Mouse (Mus musculus): ENCODE measurements at regions not wholly inside any gene's neighbourhood (a gene's known extent, or its start where the extent isn't known, plus 50 kb on each side); places are given as distances from the start of the nearest gene placed in this dataset.

DNA sequence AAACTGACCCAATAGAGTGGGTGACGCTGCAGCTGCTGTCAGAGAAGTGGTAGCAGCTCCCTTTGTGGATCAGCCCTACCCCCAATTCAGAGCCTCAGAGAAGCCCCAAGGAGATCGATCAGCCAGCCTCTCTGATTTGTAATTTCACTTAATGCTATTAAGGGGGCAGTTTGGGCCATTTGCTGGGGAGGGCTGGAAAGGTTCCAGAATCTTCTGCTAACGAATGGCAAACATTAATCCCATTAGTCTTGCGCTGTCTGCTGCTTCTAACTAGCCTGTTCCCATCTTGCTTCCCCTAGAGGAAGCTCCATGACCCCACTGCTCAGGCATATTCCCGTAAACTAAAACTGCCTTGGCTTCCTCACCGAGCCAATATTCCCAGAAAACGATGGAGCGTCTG is 59.9 kb upstream of the Lrrn2 start:
- H3K27me3 ChIP-seq (replicated peaks; ENCODE audit: control insufficient read depth, insufficient read depth, low read length) = no peaks in the 10 kb centered on the region
- 42% methylated on average over 8 of the region's 8 CpGs for WGBS
- no peak overlapping the region for H3K9ac ChIP-seq (ENCODE audit: low read depth, low read length)
- ATAC-seq (ENCODE audit: low read depth) = 0 out of 2 replicates have a peak, but pooled peaks have one; percentile 22
- H3K9me3 ChIP-seq (ENCODE audit: control insufficient read depth, low read length) = no peaks in the 10 kb centered on the region
- H3K27ac ChIP-seq (replicated peaks; ENCODE audit: low read depth, low read length) = no peak overlapping the region
- no peak for DNase-seq (ENCODE audit: low spot score)
- no peak overlapping the region for H3K4me2 ChIP-seq (ENCODE audit: low read depth, low read length)
- H3K4me3 ChIP-seq (ENCODE audit: low read depth, low read length) = no peak overlapping the region
- no peaks in the 10 kb centered on the region for H3K4me1 ChIP-seq (ENCODE audit: control insufficient read depth, insufficient read depth, low read length)
- no peaks in the 10 kb centered on the region for H3K36me3 ChIP-seq (ENCODE audit: control insufficient read depth, insufficient read depth, low read length)

DNA sequence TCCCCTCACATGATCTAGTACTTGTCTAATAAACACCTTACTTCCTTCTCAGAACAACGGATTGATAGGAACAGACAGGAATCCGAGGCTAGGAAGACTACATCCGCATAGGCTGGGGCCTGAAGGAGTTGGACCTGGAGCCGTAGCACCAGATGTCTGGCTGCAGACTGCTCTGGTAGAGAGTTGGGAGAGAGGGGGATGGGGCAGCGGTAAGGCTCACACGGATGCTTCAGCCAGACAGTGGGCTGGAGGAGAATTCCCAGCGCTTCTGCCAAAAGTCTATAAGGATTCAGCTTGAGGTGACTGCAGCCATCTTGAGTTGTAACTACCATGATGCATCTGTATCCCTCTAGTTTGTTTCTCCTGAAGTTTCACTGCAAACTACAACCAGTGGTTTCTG is 61.8 kb upstream of the Lrrn2 start:
- Histone ChIP-seq H3K27ac (replicated peaks; ENCODE audit: low read depth, low read length) (no peak overlapping the region), H3K4me2 (ENCODE audit: low read depth, low read length) (no peak overlapping the region), H3K4me1 (ENCODE audit: control insufficient read depth, insufficient read depth, low read length) (no peaks in the 10 kb centered on the region), H3K9ac (ENCODE audit: low read depth, low read length) (no peak overlapping the region), H3K9me3 (ENCODE audit: control insufficient read depth, low read length) (no peaks in the 10 kb centered on the region), H3K4me3 (ENCODE audit: low read depth, low read length) (no peak overlapping the region), H3K27me3 (replicated peaks; ENCODE audit: control insufficient read depth, insufficient read depth, low read length) (no peaks in the 10 kb centered on the region), H3K36me3 (ENCODE audit: control insufficient read depth, insufficient read depth, low read length) (no peaks in the 10 kb centered on the region)
- WGBS = 53% methylated on average over 7 of the region's 7 CpGs
- no peak for DNase-seq (ENCODE audit: low spot score)
- ATAC-seq (ENCODE audit: low read depth) = no peak

DNA sequence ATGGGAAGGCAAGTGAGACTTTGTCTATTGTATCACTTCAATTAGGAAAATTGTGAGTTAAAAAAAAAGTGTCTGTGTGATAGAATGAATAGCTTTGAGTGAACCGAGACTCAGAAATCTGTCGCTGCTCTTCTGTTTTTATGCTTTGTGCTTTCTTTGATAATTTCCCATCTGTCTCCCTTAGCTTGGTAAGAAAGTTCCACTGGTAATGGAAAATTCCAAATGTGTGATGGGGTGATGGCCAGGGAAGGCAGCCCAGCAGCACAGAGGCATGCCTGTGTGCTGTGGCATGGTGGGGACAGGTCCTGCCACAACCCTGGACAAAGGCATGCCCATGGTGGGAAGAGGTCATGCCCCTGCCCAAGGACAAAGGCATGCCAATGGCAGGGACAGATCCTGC is 62.7 kb upstream of the Lrrn2 start:
- Histone ChIP-seq H3K27ac (replicated peaks; ENCODE audit: low read depth, low read length) (no peak overlapping the region), H3K4me1 (ENCODE audit: control insufficient read depth, insufficient read depth, low read length) (no peaks in the 10 kb centered on the region), H3K4me3 (ENCODE audit: low read depth, low read length) (no peak overlapping the region), H3K4me2 (ENCODE audit: low read depth, low read length) (no peak overlapping the region), H3K9me3 (ENCODE audit: control insufficient read depth, low read length) (no peaks in the 10 kb centered on the region), H3K9ac (ENCODE audit: low read depth, low read length) (no peak overlapping the region), H3K36me3 (ENCODE audit: control insufficient read depth, insufficient read depth, low read length) (no peaks in the 10 kb centered on the region), H3K27me3 (replicated peaks; ENCODE audit: control insufficient read depth, insufficient read depth, low read length) (no peaks in the 10 kb centered on the region)
- whole genome bisulfite sequencing = 74% methylated on average over 2 of the region's 2 CpGs
- no peak for ATAC-seq (ENCODE audit: low read depth)
- no peak for DNase-seq (ENCODE audit: low spot score)

DNA sequence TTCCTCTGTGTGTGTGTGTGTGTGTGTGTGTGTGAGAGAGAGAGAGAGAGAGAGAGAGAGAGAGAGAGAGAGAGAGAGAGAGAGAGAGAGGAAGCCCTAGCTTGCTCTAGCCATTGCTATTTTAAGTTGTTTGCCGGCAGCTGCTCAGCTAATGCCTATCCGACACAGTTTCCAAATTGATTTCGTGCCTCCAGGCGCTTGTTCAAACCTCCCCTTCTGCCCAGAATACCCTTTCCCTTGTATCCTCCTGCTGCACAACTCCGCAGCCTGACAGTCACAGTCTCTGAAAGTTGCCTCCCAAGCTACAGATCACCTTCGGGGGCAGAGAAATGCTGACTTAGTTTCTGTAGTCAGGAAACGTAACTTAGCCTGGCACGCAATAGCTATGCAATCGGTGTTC is 63.9 kb upstream of the Nfasc start:
- H3K27ac ChIP-seq (replicated peaks; ENCODE audit: low read depth, low read length) = no peak overlapping the region
- no peaks in the 10 kb centered on the region for H3K36me3 ChIP-seq (ENCODE audit: control insufficient read depth, insufficient read depth, low read length)
- no peaks in the 10 kb centered on the region for H3K9me3 ChIP-seq (ENCODE audit: control insufficient read depth, low read length)
- H3K9ac ChIP-seq (ENCODE audit: low read depth, low read length) = no peak overlapping the region
- WGBS = 44% methylated on average over 9 of the region's 9 CpGs
- no peaks in the 10 kb centered on the region for H3K4me1 ChIP-seq (ENCODE audit: control insufficient read depth, insufficient read depth, low read length)
- DNase-seq (ENCODE audit: low spot score) (peak; percentile 48), ATAC-seq (ENCODE audit: low read depth) (no peak)
- H3K4me3 ChIP-seq (ENCODE audit: low read depth, low read length) = no peak overlapping the region
- 0 out of 2 replicates have a peak, but pooled peaks cover 2% of the 10 kb centered on the region for H3K27me3 ChIP-seq (replicated peaks; ENCODE audit: control insufficient read depth, insufficient read depth, low read length)
- H3K4me2 ChIP-seq (ENCODE audit: low read depth, low read length) = no peak overlapping the region

DNA sequence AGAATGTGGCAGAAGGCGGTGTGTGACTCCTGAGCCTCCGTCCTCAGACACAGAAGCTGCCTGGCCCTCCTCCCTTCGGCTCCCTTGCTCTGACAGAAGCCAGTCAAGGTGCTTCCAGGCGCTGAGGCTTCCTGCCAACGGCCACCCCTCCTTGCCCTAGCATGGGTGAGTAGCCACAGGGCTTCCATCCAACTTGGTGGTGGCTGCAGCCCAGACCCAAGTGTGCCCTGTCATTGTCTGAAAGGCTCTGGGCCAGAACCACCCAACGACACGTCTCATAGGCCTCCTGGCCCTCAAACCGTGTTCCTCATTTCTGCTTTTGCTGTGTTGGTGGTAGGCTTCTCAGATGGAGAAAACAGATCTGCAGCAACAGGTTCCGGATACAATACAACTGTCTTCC is 62.2 kb upstream of the Nfasc start:
- no peak for ATAC-seq (ENCODE audit: low read depth)

DNA sequence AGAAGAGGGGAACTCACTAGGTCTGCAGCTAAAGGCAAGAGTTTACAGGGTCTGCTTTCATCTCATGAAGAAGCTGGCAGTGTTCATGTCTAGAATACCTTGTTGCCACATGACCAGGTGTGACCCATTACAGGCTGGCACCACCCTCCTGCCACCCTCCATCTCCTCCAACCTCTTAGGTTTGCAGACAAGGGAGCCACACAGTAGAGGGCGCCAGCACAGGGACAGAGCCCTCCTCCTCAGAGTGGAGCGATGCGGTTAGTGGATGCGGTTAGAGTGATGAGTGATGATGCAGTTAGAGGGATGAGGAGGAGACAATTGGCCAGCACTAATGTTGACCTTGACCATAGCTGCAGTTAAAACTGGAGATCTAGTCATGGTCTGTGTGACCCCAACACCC is 60.8 kb upstream of the Nfasc start:
- no peak overlapping the region for H3K9ac ChIP-seq (ENCODE audit: low read depth, low read length)
- no peak overlapping the region for H3K27ac ChIP-seq (replicated peaks; ENCODE audit: low read depth, low read length)
- H3K9me3 ChIP-seq (ENCODE audit: control insufficient read depth, low read length) = no peaks in the 10 kb centered on the region
- H3K4me2 ChIP-seq (ENCODE audit: low read depth, low read length) = no peak overlapping the region
- no peaks in the 10 kb centered on the region for H3K4me1 ChIP-seq (ENCODE audit: control insufficient read depth, insufficient read depth, low read length)
- 32% methylated on average over 4 of the region's 4 CpGs for WGBS
- ATAC-seq (ENCODE audit: low read depth) (no peak), DNase-seq (ENCODE audit: low spot score) (no peak)
- 0 out of 2 replicates have a peak, but pooled peaks cover 11% of the 10 kb centered on the region for H3K27me3 ChIP-seq (replicated peaks; ENCODE audit: control insufficient read depth, insufficient read depth, low read length)
- H3K36me3 ChIP-seq (ENCODE audit: control insufficient read depth, insufficient read depth, low read length) = no peaks in the 10 kb centered on the region
- H3K4me3 ChIP-seq (ENCODE audit: low read depth, low read length) = no peak overlapping the region

More for the DNA sequence above, 62.2 kb upstream of the Nfasc start:
- 0 out of 2 replicates have a peak, but pooled peaks cover 11% of the 10 kb centered on the region for H3K27me3 ChIP-seq (replicated peaks; ENCODE audit: control insufficient read depth, insufficient read depth, low read length)
- H3K9ac ChIP-seq (ENCODE audit: low read depth, low read length) = no peak overlapping the region
- WGBS = 83% methylated on average over 9 of the region's 9 CpGs
- no peak for DNase-seq (ENCODE audit: low spot score)
- no peaks in the 10 kb centered on the region for H3K4me1 ChIP-seq (ENCODE audit: control insufficient read depth, insufficient read depth, low read length)
- no peak overlapping the region for H3K27ac ChIP-seq (replicated peaks; ENCODE audit: low read depth, low read length)
- H3K4me2 ChIP-seq (ENCODE audit: low read depth, low read length) = no peak overlapping the region
- H3K36me3 ChIP-seq (ENCODE audit: control insufficient read depth, insufficient read depth, low read length) = no peaks in the 10 kb centered on the region
- no peak overlapping the region for H3K4me3 ChIP-seq (ENCODE audit: low read depth, low read length)
- no peaks in the 10 kb centered on the region for H3K9me3 ChIP-seq (ENCODE audit: control insufficient read depth, low read length)

DNA sequence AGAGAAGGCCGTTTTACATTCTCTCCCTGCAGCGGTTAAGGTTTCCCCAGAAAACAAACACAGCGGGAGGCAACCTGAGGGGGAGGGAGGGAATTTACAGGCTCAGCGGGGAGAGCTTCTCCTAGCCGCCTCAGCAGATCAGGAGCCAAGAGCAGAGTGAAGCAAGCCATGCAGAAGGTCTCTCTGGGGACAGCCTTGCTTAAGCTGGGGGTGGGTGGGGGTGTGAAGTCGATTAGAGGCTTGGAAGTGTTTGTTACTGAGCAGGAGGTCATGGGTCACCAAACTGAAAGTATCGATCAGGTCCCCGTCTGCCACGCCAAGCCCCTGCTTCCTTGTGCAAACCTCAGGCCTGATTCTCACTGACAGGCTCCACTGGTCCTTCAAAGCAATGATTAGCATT is 58.7 kb upstream of the Nfasc start:
- no peaks in the 10 kb centered on the region for H3K4me1 ChIP-seq (ENCODE audit: control insufficient read depth, insufficient read depth, low read length)
- H3K9ac ChIP-seq (ENCODE audit: low read depth, low read length) = no peak overlapping the region
- H3K9me3 ChIP-seq (ENCODE audit: control insufficient read depth, low read length) = no peaks in the 10 kb centered on the region
- no peak overlapping the region for H3K4me3 ChIP-seq (ENCODE audit: low read depth, low read length)
- no peak overlapping the region for H3K4me2 ChIP-seq (ENCODE audit: low read depth, low read length)
- no peaks in the 10 kb centered on the region for H3K36me3 ChIP-seq (ENCODE audit: control insufficient read depth, insufficient read depth, low read length)
- no peak overlapping the region for H3K27ac ChIP-seq (replicated peaks; ENCODE audit: low read depth, low read length)
- WGBS = 0% methylated on average over 8 of the region's 9 CpGs
- DNase-seq (ENCODE audit: low spot score) = peak; percentile 14
- H3K27me3 ChIP-seq (replicated peaks; ENCODE audit: control insufficient read depth, insufficient read depth, low read length) = 0 out of 2 replicates have a peak, but pooled peaks cover 11% of the 10 kb centered on the region
- no peak; the same call in 1 of the 2 replicates for ATAC-seq (ENCODE audit: low read depth)

DNA sequence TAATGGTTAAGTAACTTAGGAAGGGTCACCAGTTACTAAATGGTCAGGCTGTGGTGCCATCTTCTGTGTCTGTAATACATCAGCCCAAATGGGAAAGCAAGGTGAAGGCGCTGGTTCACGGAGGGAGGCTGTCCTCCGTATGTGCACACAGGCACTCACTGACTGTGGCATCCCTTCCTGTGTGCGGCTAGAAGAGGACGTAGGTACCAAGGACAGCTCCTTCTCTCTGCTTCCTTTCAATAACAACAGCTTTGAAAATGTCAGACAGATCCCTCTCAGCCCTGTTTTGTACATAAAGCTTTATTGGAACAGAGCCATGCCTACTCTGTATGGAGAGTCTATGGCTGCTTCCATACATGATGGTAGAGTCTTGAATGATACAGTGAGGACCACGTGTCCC is 57.7 kb upstream of the Nfasc start:
- Histone ChIP-seq H3K36me3 (ENCODE audit: control insufficient read depth, insufficient read depth, low read length) (no peaks in the 10 kb centered on the region), H3K27me3 (replicated peaks; ENCODE audit: control insufficient read depth, insufficient read depth, low read length) (0 out of 2 replicates have a peak, but pooled peaks cover 11% of the 10 kb centered on the region), H3K9ac (ENCODE audit: low read depth, low read length) (no peak overlapping the region), H3K4me2 (ENCODE audit: low read depth, low read length) (no peak overlapping the region), H3K9me3 (ENCODE audit: control insufficient read depth, low read length) (no peaks in the 10 kb centered on the region), H3K27ac (replicated peaks; ENCODE audit: low read depth, low read length) (no peak overlapping the region), H3K4me3 (ENCODE audit: low read depth, low read length) (no peak overlapping the region), H3K4me1 (ENCODE audit: control insufficient read depth, insufficient read depth, low read length) (no peaks in the 10 kb centered on the region)
- ATAC-seq (ENCODE audit: low read depth) = no peak; the same call in 1 of the 2 replicates
- WGBS = 2% methylated on average over 6 of the region's 6 CpGs
- peak; percentile 86 for DNase-seq (ENCODE audit: low spot score)

DNA sequence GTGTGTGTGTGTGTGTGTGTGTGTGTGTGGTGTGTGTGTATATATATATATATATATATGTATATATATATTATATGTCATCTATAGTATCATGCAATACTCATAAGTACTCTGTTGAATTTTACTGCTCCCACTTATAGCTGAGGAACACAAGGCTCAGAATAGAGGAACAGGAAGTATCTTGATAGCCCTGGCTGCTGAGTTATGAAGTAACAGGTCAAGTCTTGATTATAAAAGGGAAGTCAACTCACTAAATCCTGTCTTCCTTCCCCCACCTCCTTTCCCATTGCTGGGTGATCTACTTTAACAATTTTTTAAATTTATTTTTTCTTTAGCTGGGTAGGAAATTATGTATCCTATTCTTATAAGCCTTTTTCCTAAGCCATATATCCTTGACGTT is 52.9 kb upstream of the Nfasc start:
- no peak for DNase-seq (ENCODE audit: low spot score)
- Histone ChIP-seq H3K27ac (replicated peaks; ENCODE audit: low read depth, low read length) (no peak overlapping the region), H3K36me3 (ENCODE audit: control insufficient read depth, insufficient read depth, low read length) (no peaks in the 10 kb centered on the region), H3K4me1 (ENCODE audit: control insufficient read depth, insufficient read depth, low read length) (no peaks in the 10 kb centered on the region), H3K9me3 (ENCODE audit: control insufficient read depth, low read length) (no peaks in the 10 kb centered on the region), H3K4me2 (ENCODE audit: low read depth, low read length) (no peak overlapping the region), H3K9ac (ENCODE audit: low read depth, low read length) (no peak overlapping the region), H3K27me3 (replicated peaks; ENCODE audit: control insufficient read depth, insufficient read depth, low read length) (0 out of 2 replicates have a peak, but pooled peaks cover under 1% of the 10 kb centered on the region), H3K4me3 (ENCODE audit: low read depth, low read length) (no peak overlapping the region)
- no peak for ATAC-seq (ENCODE audit: low read depth)
- WGBS = 85% methylated on average over 1 of the region's 1 CpGs
